Mouse (Mus musculus) lung, postnatal 4 days (tissue): ENCODE results near the gene Camsap1.
A peak's percentile ranks its signal among the peaks of the same experiment; 100 is the strongest.

Experiments used
- DNase-seq, 2 experiments: peaks; one replicate each; pipeline ENCODE4 v3.0.0; 2021

The Camsap1 gene

DNA sequence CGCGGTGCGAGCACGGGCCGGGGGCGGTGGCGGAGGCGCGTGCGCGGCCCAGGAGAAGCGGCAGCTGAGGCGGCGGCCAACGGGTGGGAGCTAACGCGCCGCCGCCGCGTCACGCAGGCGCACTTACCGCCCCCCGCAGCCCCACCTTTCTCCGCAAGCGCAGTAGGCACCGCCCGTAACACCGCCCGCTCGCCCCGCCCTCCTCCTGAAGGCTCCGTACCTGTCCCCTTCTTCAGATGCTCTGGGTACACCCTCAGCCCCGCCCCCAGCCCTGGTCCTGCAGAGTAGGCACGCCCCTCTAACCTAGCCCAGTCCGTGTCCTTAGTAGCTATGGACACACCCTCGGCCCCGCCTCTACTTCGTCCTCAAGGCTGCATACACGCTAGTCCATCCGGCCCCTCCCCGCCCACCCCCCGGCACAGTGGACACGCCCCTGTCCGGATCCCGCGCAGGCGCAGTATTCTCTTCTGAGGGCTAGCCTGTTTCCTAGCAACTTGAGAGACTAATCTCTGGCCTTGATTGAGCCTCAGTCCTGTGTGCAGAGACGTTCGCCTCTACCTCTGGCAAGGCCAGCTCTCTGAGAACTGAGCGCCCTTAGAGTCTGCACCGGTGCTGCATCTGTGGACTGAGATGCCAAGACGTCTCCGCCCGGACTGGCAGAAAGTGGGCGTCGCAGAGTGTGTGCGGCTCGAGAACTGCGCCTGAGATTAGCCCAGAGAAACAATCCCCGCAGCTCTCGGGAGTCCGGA, at the start of gene Camsap1:
Gene Camsap1, minus strand, starts transcription at position 124 of the 749 bp plus-strand sequence.
- peak; percentile 100 for DNase-seq

DNA sequence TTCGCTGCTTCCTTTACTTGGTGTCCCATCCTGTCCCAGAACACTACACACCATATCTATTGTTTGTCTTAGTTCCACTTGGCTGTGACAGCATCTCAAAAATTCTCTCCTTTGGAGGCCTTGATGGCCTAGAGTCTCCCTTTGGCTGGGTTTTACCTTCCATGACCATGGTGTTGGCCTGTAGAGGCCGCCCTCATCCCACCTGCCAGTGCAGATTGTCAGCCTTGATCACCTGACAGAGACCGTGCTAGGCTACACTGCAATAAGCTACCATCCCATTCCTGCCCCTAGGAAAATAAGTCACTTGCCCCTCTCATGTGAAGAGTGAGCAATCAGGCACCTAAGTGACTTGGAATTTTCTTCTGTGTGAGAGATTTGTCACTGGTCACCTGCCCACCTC, 47.2 kb upstream of the Camsap1 start:
- no peak for DNase-seq

DNA sequence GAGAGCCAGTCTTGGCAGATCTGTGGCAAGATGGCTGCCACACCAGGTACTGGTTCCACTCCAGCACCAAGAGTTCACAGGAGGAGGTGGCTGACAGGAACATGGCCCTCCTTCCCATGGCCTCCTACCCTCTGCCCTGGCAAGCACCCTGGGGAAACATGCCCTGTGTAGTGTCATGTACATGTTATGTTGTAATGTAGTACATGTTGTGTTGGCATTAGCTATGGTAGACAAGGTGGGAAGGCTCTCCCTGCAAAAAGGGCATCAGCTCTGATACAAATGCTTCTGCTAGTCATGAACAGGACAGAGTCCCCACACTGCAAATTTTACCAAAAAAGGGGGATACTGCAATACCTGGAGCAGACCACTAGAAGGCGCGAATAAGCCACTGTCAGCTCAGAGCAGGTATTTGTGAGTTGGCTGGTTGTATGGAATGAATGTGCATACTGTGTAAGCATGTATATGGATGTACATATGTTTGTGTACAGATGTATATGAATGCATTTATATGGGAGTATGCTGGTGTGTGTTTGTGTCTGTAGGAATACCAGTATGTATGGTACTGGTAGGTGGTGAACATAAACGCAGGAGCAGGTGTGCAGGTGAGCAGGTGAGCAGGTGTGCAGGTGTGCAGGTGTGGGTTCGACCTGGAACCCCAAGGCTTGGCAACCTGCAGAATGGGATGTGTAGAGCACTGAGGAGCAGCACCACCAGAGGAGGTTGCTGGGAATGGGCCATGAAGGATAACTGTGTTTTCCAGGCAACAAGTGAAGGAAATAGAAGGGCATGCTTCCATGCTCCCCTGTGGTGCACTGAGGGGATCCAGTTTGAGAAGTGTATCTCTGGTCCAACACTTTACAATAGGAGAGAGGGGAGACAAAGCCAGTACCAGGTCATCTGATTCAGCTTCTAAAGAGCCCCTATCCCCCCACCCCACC, 41.3 kb upstream of the Camsap1 start:
- peak in 1 of 2 experiments; percentile 38 for DNase-seq

DNA sequence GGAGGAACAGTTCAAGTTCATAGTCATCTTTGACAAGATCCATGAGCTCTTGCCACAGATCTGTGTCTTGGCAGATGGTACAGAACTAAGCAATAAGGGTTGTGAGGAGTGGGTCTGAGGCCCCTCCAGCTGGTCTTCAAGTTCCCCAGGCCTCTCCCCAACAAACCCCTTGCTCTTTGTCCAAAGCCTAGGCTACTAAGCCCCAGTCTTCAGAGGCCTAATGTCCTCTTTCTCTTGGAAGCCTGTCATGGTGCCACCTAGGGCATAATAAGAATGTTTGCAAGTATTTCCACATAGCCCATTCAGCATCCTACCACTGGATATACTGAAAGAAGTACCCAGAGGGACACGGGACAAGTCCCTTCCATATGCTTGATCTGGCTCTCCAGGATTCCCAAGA, 39.5 kb upstream of the Camsap1 start:
- no peak for DNase-seq

DNA sequence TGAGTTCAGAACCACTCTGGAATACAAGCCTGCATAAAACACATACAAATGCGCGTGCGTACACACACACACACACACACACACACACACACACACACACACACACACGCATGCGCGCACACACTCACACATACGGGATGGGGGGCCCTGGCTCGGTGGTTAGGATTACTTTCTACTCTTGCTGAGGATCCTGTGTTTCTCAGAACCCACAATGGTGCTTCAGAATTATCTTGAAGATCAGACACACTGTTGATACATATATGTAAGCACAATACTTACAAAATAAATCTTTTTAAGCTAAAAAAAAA, 39.1 kb upstream of the Camsap1 start:
- no peak for DNase-seq

DNA sequence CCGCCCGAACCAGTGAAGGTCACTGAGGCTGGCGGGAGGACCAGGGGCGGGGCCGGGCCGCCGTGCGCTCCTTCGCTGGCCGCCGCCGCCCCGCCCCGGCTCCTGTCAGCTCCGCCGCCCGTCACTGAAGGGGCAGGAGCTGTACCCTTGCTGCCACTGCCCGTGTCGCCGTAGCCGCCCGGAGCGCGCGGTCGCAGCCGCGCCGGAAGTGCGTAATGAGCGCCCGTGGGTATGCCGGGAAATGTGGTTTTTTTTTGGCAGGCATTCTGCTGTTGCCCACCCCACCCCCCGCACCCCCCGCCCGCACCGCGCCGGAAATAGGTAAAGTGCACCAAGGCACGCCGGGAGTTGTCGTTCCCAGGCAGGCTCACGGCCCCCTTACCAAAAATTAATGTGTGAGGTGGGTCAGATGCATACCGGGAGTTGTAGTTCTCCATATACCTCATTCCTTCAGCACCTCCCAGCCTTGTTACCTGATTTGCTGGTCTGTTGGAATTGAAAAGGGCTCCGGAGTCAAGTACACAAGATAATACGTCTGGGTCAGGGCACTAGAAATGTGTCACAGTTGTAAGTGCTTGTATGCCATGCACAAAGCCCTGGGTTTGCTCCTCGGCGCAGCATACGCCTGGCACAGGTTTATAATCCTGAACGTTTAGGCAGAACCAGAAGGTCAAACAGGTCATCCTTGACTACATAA, 38.6 kb upstream of the Camsap1 start, which contains the start of gene Ubac1:
Gene Ubac1, minus strand, starts transcription at position 187 of the 697 bp plus-strand sequence.
- DNase-seq = peak; percentile 92 to 96

DNA sequence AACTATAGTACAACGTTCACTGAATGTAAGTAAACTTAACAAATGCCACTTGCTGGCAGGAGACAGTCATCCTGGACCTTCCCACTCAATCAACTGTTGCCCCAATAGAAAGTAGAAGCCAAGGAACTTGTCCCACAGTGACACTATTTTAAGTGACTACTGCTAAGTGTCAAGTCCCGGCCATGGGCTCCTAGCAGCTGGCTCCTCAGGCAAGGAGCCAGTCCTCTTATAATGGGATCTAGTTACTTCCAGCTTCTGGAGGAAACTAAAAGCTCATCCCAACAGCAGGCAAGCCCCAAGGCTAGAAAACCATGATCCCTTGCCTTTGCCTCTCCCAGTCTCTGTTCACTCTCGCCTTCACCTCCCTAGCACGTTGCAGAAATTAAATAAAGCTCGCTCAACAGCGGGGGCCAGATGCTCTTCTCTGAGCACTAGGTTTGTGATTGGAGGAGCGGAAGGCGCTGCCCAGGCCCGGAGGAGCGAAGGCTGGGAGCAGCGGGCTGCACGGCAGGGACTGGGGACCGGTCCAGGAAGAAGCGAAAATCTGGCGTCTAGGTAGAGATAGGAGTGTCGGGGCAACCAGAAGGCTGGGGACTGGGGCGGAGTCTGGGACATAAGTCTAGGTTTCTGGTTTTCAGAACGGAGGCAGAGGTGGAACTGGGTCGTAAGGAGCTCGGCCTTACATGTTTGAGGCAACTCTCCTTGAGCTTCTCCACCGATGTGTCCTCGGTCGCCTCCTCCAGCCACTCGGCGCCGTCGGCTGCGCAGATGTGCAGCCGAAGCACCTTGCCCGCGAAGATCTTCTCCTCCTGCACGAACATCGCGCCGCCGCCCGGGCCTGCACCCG, 37.9 kb upstream of the Camsap1 start:
- DNase-seq = peak; percentile 48 to 59

DNA sequence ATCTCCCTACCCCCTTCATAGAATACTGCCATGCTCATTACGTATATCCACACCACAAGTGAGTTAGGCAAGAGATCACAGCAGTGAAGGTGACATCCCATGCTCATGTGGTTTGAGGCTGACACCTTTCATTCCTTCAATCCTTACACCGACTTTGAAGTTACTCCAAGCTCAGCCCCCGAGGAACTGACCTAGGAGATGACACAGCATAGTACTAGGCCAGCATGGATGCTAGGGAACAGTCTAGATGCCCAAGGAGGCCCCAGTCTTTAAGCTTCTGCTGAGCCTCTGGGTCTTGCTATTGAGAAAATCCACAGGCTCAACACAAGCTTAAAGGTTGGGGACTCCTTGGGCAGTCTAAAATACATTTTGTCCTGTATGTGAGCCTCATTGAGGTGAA, 36.8 kb upstream of the Camsap1 start:
- no peak for DNase-seq

DNA sequence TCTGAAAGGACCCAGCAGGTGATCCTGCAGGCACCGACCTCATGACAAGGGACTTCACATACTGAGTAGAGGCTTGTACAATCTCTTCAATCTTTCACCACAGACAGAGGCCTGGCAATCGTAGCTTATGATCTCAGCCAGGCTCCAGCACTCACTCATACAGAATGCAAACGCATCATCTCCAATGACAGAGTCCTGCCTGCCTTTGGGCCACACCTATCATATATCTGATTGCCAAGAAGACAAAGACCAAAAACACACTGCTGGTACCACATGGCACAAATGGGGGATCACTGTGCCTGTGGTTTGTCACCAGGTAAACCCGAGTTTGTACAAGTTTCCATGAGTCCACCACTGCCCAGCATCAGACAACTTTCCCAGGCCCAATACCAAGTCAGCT, 34.2 kb upstream of the Camsap1 start:
- DNase-seq = no peak

DNA sequence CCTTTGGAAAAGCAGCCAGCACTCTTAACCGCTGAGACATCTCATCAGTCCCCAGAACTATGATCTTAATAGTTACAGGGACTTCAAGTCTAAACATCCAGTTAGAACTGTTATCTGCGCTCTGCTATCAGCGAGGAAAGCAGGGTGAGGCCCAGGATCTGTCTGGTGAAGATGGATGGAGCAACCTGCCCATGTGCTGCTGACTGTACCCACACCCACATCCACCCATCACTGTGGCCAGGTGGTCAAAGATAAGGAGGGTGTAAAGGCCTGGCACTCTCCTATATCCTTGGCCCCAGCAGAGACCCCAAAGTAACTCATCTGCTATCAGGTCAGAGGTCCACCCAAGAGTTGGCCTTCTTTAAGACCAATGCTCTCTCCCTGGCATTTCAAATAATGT, 30.6 kb upstream of the Camsap1 start:
- DNase-seq = no peak

DNA sequence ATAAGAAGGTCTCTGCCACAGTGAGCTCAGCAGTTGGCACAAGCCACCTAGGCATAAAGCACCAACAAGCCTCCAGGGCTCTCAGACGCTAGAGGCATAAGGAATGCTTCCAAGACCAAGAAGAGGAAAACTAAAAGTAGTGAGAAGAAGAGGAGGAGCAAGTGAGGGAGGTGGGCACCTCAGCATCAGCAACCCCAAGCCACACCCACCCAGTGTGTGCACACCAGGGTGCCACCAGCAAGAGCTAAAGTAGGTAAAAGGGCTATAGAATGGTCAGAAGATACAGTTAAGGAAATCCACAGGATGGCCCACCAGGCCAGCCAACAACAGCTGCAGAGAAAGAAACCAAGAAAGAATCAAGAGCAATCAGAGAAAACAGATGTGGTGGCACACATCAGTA, 28.3 kb upstream of the Camsap1 start:
- no peak for DNase-seq

DNA sequence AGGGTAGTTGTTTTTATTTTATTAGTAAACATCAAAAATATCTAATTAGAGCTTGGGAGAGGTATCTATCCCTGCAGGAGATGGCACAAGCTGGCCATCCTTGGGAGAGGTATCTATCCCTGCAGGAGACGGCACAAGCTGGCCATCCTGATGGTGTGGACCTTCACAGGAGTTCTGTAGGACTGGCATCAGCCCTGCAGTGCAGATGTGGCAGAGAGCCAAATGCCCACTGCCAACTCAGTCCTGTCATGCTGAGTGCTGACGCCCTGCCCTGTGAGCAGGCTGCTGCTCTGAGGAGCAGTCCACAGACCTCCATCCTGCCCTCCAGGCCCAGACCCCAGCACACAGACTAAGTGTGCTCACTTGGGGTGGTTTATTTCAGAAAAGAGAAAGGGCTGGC, 18.9 kb upstream of the Camsap1 start:
- no peak for DNase-seq

DNA sequence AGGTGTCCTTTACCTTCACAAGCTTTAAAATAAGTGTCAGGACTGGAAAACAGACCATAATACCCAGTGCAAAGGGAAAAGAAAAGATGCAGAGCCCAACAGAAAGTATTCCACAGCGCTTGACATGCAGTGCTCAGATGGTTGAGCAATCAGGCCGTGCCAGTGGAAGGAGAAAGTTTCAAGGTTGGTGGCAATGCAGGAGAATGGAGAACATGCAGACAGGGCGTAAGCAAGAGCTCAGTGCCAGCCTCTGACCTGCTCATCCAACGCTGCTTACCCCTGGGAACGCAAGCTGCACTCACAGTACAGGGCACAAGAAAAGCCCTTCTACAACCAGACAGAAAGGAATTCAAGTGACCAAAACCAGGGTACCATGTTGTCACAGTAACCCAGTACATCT, 18.1 kb upstream of the Camsap1 start:
- no peak for DNase-seq

DNA sequence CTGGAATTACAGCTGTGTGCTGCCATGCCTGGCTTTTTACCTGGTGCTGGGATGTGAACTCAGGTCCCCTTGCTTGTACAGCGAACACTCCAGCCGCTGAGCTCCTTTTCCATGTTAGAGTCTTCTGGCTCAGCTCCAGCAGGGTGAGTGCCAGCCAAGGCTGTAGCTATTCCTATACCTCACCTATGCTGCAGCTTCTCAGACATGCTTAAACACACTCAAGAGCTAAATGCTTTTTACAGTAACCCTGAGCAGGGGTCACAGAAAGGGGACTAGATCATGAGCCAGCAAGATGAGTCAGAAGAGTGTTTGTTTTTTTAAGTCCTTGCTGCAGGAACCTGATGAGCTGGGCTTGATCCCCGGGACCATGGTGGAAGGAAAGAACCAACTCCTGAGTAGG, 14.6 kb upstream of the Camsap1 start:
- DNase-seq = no peak

DNA sequence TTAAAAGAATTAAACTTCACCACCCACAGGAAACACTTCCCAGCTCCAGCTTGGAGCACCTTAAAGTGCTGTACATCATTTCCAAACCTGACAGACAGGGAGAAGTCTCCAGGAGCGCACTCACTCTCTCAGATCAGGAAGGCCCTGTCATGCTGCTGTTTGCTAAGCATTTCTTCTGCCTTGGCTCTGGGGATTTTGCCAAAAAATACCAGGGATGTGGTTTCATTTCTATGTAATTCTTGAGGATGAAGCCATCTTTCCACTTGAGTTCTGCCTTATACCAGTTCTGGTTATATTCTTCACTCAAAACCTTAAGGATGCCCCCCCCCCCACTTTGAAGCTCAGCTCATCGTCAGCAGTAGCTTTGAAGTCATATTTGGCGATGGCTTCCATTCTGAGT, 11.7 kb upstream of the Camsap1 start:
- DNase-seq = no peak

DNA sequence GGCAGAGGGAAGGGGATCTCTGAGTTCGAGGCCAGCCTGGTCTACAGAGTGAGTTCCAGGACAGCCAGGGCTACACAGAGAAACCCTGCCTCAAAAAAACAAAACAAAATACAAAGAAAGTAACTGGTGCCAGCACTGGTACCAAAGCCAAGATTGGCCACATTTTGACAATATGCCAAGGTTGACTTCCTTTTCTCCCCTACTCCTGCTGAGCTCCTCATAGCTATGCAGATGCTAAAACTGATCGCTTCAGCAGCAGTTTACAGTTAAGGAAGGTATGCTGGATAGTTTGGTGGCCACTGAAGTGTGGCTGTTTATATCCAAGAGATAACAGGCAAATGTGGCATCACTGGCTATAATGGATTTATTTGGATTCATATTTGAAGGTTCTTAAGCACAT, 9.2 kb upstream of the Camsap1 start:
- DNase-seq = no peak

DNA sequence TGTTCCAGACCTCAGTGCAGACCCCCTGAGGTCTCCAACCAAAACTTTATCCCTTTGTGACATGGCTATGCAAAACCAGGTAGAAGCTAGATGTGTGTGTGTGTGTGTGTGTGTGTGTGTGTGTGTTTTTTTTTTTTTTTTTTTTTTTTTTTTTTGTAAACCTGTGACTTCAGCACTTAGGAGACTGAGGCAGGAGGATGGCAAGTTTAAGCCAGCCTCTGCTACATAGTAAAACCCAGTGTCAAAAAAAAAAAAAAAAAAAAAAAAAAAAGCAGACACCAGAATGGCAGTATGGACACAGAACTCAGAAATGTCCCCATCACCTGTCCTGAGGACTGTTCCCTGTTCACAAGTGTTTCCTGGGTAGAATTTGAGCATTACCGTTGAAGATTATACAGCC, 6.6 kb upstream of the Camsap1 start:
- DNase-seq = no peak

DNA sequence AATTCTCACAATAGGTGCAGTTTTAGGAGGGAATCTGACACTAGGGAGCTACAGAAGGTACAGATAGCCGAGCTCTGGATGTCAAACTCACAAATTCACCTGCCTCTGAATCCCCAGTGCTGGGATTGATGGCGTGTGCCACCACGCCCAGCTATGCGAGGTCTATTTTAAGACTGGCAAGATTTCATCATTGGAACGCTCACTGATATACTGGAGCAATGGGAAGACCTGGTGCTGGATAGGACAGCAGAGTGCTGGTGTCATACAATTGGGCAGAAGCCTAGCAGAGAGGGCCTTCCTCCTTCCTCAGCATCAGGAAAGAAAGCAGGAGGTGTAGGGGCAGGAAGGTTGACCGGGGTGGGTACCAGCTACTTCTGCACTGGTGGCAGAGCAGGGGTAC, 4.7 kb upstream of the Camsap1 start:
- no peak for DNase-seq

DNA sequence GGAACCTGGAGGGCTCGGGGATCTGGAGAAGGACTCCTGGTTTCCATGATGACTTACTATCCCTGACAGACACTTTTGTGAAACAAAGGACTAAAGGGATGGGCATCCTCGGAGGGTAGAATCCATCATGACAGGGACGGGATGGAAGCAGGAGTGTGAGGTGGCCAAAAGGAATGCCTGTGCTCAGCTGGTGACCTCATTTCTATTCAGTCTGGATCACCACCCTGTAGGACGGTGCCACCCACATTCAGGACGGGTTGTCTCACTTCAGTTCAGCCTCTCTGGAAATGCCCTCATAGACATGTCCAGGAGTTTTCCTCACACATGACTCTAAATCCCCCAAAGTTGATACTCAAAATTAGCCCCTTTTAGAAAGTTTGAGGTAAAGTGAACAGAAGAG, 3.5 kb upstream of the Camsap1 start:
- no peak for DNase-seq

DNA sequence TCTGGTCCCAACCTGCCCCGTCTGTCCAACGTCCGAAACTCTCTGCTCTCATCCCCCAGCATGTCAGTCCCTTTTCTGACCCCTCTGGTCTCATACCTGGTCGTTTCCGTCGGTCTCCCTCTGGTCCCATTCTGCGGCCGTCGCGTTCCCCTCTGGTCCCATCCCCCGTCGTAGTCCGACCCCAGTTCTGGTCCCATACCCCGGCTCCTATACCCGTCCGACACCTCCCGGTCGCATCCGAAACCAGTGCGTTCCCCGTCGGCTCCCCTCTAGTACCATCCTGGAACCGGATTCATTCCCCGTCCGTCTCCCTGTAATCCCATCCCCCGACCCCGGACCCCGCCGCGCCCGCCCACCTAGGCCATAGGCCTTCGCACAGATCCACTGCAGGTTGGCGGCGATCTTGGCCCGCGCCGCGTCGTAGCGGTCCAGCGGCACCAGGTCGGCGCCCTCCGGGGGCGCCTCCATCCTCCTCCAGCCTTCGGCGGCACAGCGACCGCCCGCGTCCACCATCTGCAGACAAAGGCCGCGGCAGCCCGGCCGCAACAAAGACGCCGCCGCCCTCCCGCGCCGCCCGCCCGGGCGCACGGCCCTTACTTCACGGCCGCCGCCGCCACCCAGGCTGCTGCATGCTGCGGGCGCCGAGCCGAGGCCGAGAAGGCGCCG, 523 bp downstream of the Camsap1 start:
- peak in 1 of 2 experiments; percentile 52 for DNase-seq

DNA sequence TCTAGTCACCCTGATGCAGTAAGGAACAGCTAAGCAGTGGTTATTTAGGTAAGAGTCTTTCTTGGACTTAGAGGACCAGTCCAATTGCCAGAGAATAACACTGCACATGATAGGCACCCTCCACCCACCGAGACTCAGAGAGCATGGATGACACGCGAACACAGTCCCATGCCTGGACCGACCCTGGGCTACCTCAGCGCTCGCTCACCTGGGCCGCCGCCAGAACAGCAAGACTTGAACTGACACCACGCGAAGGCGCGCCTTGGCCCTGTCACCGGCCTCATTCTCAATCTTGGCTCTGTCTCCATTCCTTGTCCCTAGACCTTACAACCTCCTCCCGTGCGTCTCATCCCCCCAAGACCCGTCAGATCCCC, 1.0 kb downstream of the Camsap1 start:
- peak; percentile 31 to 53 for DNase-seq

DNA sequence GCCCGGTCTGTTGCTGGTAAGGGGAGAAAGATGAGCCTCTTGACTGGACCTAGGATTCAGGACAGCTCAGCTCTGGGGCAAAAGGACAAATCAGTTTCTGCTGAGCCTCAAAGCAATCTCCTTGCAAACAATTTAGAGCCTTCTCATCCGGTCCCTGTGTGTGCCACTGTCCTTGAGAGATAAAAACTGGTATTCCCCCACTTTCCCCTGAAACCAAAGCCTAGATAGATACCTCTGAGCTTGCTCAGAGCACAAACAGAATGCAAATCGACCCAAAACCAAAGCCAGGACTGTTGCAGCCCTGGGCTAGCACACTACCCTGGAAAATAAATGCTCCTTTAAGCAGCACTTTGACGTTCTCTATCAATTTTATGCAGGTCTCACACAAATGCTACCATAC, 4.1 kb downstream of the Camsap1 start:
- no peak for DNase-seq
